Mouse (Mus musculus) adrenal gland, adult 2 months (tissue): Measurements from ENCODE around the gene Rapgef2. TPM values are rescaled to one million over a fixed set of nuclear protein-coding genes. Genes with fewer than 3 reads are reported as not detected.
"Not testable (repeated sequence)": the region's sequence is repeated elsewhere in the genome, so short reads cannot be mapped to it uniquely, and the experiment has no call there.

Source experiments
- DNase-seq: peaks from one replicate; pipeline ENCODE4 v3.0.0; 2021
- polyA plus RNA-seq: library from polyadenylated mRNA; depleted of rRNA; stranded (reverse); fragments of >200 nt; gene quantifications from 2 replicates; pipeline ENCODE4 v1.2.3, GENCODE M21; 2012
- total RNA-seq, 2 experiments: library from RNA; stranded (reverse); gene quantifications; 2 replicates each; pipeline ENCODE4 v1.2.3; 2021

Gene Rapgef2
- total and polyA plus RNA-seq, 3 experiments = 6.9 to 20.9 (median 20.6) TPM

DNA sequence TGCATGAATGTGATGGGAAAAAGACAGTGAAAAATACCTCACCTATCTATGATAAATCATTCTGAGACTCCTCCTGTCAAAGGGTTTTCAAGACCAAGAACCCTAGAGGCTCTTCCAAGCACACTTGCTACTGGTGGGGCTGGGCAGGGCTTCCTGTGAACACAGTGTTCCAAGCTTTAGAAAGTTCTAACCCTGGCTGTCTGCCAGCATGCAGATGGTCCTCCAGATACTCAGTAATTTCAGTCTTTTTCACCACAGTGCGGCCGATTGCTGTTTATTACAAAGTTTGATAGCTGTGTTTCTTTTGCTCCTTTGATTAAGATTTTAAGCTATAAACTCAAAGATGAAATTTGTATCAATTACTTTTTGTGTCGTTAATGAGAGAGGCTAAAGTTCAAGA is 83.1 kb downstream of the Rapgef2 start:
- DNase-seq = peak; percentile 50

DNA sequence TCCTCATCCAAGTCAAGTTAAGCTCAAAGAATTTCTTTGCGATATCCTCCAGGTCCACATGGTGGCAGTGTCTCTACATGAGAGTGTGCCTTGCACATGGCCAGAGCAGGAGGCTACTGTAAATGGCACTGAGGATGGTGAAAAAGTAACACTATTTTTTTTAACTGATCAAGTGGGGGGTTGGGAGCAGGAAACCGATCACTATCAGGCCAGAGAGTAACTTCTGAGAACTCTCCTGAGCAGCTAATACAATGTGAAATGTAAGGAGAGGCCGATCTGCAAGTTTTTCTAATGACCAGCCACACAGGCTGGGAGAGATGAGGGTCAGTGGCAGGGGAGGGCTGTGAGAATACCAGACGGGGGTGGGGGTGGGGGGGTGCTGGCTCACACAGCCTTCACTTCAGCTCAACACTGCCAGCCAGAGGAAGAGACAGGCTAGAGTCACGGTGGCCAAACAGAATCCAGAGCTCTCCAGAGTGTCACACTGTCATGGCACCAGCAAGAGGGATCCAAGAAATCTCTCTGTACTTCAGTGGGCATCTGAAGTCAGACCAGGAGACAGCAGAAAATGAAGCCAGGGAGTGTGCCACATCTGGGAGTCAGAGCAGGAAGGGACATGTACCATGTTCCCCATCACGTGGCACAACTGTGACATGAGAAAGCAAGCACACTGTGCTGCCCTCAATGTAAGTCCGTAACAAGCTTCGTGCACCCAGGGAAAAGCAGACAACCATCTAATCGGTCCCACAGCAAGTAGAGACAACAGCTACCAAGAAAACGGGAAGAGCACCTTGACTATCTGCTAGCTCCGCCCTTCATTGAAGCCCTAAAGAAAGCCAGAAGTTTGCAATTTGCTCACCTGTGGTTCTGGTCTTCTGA is 83.8 kb downstream of the Rapgef2 start:
- DNase-seq = peak; percentile 75

DNA sequence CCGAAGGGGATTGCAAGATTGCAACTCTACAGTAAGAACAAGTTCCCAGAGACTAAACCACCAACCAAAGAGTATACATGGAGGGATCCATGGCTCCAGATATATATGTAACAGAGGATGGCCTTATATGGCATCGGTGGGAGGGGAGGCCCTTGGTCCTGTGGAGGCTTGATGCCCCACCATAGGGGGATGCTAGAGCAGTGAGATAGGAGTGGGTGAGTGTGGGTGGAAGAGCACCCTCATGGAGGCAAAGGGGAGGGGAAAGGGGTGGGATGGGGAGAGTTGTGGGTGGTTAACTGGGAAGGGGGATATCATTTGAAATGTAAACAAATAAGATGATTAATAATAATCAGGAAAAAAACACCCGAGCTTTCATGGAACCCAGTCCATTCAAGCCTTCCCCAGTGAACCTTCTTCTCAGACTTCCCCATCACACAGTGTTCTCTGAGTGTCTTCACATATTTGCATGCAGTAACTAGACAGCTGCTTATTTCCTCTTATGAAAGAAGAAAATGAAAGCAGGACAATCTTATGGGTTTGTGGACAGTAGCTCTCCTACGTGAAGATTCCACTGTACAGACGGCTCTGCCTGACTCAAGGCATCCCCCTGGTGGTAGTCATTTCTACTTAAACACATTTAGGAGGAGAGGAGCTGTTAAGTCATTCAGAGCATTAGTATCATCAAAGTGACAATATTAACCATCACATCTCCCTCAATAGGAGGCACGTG is 89.4 kb downstream of the Rapgef2 start:
- DNase-seq = peak; percentile 64

DNA sequence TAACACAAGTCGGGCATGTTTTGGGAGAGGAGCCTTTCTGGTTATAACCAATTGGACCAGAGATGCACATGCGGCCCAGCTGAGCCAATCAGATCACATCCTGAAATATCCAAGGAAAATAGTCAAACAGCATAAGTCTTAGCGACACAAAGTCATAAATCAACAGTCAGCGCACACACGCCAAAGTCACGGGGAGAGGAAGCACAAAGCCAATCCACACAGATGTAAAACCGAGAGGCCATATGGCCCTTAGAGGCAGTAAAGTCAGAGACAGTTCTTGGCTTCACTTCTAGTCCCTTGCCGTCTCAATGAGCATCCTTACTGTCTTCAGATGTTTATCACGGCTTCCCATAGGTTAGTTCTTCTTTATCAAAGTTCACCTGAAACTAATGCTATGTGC is 91.0 kb downstream of the Rapgef2 start:
- no peak for DNase-seq

DNA sequence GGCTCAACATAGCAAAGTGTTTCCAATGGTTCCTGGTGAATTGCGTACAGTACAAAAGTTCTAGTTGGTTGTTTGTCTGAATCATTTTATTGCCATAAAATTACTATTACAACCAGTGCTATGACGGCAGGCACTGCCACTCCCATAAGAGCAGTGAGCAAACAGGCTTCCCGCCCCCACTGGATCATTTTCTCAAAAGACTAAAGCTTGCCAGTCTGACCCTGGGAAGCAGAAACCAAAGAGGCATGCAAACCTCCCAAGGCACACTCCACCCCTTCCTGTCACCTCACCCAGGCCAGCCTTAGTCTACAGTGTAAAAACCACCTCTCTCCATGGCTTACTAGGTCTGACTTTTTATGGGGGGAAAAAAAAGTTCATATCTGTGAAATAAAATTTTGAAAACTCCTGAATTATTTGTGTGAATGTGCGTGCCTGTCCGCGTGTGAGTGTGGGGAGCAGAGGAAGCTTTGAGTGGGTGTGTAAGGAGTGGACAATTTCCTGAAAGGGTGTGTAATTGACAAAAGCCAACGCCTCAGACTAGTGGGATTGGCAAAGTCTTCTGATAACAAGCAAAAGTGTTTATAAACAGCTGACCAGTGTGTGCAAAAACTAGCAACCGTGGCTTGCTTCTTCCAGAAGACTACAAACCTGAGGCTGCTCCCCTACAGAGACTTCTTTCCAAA is 92.1 kb downstream of the Rapgef2 start:
- no peak for DNase-seq

DNA sequence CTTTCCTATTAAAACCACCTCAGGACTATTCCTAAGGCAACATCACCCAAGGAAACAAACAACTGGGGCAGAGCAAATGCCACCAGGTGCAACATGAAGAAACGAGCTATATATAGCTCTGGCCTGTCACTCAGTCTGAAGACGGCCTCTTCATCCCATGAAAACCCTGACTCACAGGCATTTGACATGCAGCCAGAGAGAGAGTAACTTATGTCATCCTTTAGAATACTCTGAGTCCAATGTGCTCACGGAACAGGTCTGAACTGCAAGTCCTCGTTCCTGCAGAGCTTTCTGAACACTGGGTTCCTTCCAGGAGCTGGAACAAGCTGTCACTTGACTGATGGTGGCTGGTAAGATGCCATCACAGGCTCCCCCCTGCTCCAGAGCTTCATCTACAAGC is 93.3 kb downstream of the Rapgef2 start:
- peak; percentile 64 for DNase-seq

DNA sequence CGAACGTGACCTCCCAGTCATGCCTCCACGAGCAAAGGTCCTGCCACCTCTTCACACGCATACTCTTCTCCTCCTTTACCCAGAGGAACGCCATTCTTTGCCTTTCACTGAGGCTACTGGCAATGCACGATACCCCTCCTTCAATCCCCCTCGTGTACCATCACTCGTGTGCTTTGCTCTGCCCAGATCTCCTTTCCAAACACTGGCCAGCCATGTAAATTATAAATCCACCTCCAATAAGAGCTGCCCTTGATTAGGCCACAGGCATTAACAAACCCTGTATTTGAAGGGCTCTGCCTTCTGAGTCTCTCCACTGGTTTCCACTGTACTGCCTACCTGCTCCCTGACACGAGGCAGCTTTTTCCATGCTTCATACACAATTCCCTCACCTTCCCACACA is 94.3 kb downstream of the Rapgef2 start:
- DNase-seq = no peak

DNA sequence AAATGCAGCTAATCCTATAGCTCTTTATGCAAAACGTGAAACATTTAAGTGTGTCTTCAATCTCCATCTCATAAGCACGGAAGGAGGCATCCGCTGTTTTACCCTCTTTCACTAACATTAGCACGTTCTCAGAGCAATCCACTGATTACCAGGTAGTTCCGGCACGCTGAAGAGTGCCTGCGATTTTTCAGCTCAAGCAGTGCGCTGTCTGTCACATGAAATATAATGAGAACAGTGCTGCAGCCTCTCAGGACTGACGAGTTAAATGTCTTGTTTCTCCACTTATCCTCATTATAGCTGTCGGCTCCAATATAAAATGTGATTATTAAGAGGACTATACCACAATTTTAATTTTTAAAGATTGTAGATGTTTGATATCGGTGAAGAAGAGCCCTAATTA is 94.8 kb downstream of the Rapgef2 start:
- no peak for DNase-seq

DNA sequence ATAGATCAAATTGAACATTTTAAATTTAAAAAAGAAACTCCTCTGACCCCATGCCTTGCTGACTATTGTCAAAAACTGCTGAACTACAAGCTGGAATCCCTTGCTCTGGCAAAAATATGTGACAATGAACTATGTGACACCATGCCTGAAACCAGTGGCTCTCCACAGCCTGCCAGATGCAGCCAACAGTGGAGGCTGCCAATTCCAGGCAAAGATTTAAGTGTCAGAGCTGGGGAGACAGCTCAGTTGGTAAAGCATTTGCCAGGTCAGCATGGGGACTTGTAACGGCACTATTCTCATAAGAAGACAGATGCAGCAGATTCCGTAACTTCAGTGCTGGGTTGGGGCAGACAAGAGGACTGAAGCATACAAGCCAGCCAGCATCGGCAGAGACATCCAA is 95.9 kb downstream of the Rapgef2 start:
- DNase-seq = no peak

DNA sequence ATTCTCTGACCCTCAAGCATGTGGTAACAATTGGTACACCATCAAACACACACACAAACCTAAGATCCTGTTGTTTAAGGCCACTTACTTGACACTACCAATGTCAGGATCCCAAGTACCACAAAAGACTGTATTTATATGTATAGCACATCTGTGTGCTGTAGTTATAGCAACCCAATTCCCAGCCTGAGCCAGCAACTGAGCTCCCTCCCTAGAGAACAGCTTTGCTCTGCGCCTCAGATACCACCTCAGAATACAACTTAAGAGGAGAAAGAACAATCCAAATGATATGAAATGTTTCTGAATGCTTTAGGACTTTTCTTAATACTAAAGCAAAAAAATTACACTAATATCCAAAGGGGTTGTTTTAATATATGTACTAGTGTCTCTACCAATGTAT is 98.4 kb downstream of the Rapgef2 start:
- DNase-seq = no peak

DNA sequence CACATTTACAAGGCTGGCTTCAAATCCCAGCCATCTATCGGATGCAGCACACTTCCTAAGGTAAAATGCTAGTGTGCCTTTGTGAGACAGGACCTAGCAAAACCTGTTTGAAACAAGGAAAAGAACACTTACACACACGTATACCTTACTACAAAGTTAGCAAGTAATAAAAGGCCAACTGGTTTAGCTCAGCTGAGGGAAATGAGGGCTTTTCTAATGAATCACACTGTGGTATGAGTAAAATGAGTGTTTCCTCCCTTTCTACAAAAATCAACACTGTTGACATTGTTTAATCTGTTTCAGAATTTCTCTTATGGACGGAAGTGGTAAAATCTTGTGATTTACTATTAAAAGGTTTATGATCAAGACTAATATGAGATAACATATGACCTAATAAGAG is 104.0 kb downstream of the Rapgef2 start:
- no peak for DNase-seq

DNA sequence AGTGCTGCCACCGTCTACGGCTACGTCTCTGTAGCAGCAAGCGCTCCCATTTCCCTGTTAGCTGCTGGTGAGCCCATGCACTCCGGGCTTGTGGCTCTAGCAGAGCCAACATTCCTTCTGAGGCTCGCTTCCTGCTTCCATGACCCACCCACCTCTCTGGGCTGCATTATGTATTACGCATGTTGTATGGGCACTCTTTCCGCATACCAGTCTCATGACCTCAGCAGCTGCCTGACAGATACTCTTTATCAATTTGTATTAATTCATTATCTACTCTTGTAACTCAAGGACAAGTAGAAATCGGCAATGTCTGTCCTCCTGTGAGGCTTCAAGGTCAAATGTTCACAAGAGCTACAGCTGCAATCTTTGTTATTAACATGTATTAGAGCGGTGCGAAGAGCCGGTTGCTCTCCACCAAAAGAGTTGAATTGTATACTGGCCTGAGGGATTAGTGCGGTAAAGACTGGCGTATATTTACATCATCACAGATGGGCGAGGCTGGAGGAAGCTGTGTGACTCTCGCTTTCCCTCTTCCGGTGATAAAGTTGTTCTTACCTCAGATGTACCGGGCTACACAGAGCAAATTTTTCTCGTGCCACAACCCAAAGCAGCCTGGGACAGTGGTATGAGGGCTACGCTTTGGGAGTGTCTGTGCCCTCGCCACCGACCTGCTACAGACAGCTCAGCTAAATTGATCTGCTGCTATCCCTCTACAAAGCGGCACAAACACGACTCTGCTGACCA is 104.9 kb downstream of the Rapgef2 start:
- DNase-seq = peak; percentile 81

DNA sequence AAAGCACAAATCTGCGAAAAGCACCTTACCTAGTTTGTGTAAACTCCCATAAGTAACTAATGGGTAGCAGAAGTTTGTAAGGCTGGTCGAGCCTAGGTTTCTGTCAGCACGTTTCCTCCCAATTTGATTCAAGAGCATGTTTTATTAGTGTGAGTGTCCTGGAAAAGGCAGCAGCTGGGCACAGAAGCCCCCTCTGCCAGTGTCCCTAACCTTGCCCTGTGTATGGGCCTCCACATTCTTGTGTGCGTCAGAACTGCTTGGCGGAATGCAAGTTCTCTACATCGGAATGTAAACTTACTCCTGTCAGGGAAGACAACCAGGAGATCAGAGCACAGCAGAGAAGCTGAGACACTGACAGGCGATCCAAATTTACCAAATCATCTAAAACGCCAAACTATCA is 106.2 kb downstream of the Rapgef2 start:
- DNase-seq = no peak

DNA sequence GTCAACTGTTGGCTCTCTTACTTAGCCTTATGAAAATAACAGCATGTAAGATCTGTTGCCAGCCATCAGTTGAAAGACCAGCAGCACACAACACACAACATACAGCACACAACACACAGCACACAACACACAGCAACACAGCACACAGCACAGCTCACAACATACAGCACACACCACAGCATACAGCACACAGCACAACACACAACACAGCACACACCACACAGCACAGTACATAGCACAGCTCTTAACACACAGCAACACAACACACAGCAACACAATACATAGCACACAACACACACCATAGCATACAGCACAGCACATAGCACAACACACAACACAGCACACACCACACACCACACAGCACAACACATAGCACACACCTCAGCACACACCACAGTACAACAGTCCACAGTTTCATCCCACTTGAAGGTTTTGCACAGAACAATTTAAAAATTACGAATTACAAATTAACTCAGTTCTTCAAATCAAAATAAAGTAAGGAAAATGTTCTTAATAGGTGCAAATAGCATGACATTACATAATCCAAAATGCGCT is 106.7 kb downstream of the Rapgef2 start:
- DNase-seq = no peak

DNA sequence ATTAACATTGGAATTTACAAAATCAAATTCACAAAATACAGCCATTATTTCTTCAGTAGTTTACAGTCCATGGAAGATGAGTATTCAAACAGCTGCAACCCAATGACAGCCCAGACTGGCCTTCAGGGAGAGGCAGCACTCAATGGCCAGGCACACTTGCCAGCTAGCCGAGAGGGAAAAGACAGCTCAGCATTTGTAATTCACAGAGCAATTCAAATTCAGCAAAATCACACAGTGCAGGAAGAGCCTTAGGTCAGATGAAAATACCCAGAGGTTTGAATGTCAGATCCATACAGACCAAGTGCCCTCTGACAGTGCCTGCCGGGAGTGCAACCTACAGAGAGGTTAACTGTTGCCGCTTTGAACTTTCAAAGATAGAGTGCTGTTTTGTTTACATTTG is 107.6 kb downstream of the Rapgef2 start:
- peak; percentile 59 for DNase-seq

DNA sequence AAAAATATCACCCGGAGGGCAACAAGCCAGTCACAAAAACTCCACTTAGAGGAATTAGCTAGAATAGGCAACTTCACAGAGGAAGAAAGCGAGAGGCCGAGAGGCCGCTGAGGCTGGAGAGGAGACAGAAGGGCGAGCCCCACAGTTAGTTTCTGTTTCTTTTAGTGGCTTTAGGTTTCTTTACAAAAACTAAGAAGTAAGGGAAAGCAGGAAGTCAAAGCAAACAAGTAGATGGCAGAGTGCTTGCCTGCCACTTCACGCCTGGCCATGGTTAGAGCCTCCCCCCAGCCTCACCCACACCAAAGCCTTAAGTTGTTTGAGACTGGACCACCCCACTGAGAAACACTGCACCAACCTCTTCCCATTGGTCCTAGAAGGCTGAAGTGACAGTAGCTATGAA is 108.2 kb downstream of the Rapgef2 start:
- DNase-seq = no peak

DNA sequence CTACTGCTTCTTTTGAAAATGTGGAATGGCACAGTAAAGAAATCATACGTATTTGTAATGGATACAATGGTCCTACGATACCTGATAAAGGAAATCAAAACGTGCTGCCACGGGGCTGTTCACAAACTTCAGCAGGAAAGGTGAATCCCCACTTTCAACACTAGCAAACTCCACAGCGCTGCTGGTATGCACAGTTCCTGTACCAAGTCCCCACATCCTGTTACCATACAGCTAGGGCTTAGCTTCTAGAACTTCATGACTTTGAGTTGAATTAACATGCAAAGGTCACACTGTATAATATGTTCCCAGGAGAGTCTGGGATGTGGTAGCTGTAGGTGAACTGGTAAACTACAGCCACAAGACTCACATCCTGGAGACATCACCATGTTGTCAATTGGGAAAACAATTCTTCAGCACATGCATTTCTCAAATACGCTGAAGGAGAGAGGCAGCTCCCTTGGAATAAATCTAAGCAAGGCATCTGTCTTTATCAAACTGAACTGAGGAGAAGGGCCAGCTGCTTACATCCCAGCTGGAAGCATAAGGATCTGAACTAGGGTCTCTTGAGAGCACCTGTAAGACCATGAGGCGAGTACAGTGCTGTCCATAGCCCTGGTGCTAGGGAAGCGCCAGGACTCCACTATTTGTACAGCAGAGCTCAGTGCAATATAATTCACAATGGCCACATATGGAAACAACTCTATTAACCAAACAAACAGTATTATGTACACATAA is 109.0 kb downstream of the Rapgef2 start:
- DNase-seq = no peak

DNA sequence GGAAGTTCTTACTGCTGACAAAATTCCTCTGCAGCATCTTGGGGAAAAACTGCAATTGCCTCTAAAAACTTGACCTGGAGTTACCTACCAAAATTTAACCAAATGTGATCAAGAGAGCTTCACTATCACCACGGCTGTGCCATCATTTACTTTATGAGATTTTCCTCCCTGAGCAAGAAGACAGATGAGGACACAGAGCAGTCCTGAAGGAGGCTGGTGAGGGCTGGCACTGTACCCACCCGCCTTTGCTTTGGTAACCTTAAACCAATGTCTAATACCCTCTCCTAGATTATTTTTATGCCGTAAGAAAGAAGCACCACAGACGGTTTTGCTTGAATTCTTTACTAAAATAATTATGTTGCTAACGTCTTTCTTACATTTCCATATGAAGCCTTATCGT is 112.1 kb downstream of the Rapgef2 start:
- DNase-seq = no peak

DNA sequence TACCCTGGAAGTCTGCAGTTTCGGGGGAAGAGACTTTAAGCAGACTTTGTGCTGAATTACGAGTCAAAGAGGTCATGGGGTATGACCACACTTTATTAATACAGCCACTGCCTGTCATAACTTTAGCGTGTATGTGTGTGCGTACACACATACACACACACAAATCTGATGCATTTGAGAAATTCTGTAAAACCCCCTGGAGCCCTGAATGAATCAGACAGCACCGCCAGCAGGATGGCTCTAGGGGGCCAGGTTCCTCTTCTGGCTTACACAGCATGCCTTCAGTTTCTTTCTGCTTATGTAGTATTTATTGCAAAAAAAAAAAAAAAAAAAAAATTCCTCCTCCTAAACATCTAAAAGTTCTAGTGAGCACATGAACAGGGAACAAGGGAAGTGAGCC is 113.0 kb downstream of the Rapgef2 start:
- DNase-seq = no peak

DNA sequence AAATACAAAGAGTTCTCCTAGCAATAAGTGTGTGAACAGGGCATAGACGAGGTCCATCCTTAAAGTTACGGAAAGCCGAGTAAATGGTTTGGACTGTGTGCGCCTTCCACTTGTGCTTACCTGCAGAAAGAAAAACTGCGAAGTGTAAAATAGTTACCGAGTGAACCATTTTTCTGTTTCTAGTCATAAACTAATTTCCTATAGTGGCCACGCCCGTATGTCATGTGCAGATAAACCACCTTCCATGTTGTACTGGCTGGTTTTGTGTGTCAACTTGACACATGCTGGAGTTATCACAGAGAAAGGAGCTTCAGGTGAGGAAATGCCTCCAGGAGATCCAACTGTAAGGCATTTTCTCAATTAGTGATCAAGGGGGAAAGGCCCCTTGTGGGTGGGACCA is 115.2 kb downstream of the Rapgef2 start:
- not testable (repeated sequence) for DNase-seq

DNA sequence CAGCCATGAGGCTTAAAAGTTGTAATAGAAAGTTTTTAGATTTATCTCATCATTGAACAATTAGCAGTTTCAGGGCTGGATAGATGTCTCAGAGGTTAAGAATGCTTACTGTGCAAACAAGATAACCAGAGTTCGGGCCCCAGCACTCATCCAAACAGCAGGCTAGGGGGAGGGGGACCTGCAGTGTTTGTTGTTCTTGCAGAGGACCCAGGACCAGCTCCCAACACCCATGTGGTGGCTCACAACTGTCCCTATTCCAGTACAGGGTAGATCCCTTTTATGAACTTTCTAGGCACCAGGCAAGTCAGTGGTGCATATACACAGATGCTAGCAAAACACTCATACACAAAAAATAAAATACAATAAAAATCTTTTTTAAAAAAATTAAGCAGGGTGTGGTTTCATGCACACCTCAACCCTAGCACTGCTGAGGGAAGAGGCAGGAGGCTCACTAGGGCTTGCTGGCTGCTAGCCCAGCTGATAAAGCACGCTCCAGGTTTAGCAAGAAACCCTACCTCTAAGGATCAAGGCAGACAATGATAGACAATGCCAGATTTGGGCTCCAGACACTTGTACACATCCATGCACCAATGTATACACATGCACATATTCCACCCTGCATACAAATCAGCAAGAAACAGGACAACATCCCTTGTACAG is 118.0 kb downstream of the Rapgef2 start:
- DNase-seq = no peak
